Mouse (Mus musculus) limb, embryonic 11.5 days (tissue): ENCODE data around the gene Poll. TPM values are rescaled to one million over a fixed set of nuclear protein-coding genes. Genes with fewer than 3 reads are reported as not detected.

Source experiments
- ATAC-seq: fragments of 200-750 bp; cut with Nextera tagmentation; 2 replicates; pipeline ENCODE4 v1.8.0; 2017; ENCODE audit warnings: low read depth; ENCODE audit not compliant: insufficient number of reproducible peaks, low FRiP score, low TSS enrichment
- DNase-seq: peaks from one replicate; pipeline ENCODE4 v3.0.0-alpha.2; 2015; ENCODE audit warnings: low spot score
- H3K27ac ChIP-seq: fragments of 300-500 bp; sonication (generic); replicated peaks from 2 replicates; pipeline ENCODE4 v1.5.1; 2014; ENCODE audit warnings: low read depth, mild to moderate bottlenecking, low read length
- H3K27me3 ChIP-seq: fragments of 300-500 bp; sonication (generic); 2 replicates; pipeline ENCODE4 v1.6.1; 2014; ENCODE audit warnings: mild to moderate bottlenecking, low read length, mixed read lengths; ENCODE audit not compliant: control insufficient read depth, insufficient read depth
- H3K36me3 ChIP-seq: fragments of 300-500 bp; sonication (generic); 2 replicates; pipeline ENCODE4 v1.6.1; 2014; ENCODE audit warnings: mild to moderate bottlenecking, low read length, moderate library complexity, mixed read lengths; ENCODE audit not compliant: control insufficient read depth, insufficient read depth
- H3K4me1 ChIP-seq: fragments of 300-500 bp; sonication (generic); 2 replicates; pipeline ENCODE4 v1.6.1; 2014; ENCODE audit warnings: low read length, mixed read lengths; ENCODE audit not compliant: control insufficient read depth, insufficient read depth
- H3K4me2 ChIP-seq: fragments of 300-500 bp; sonication (generic); 2 replicates; pipeline ENCODE4 v1.6.1; 2014; ENCODE audit warnings: low read depth, mild to moderate bottlenecking, moderate library complexity; ENCODE audit not compliant: severe bottlenecking
- H3K4me3 ChIP-seq: fragments of 300-500 bp; sonication (generic); 2 replicates; pipeline ENCODE4 v1.5.1; 2014; ENCODE audit warnings: low read depth, low read length
- H3K9ac ChIP-seq: fragments of 300-500 bp; sonication (generic); 2 replicates; pipeline ENCODE4 v1.6.1; 2014; ENCODE audit warnings: mild to moderate bottlenecking, low read length
- H3K9me3 ChIP-seq: fragments of 300-500 bp; sonication (generic); 2 replicates; pipeline ENCODE4 v1.6.1; 2016; ENCODE audit warnings: low read length; ENCODE audit not compliant: control insufficient read depth
- WGBS: fragments of 180-500 bp; shearing (Covaris S2); extraction: QIAGEN DNeasy Blood & Tissue Kit; methylation state at CpG from one replicate; pipeline ENCODE4 v1.1.7; 2014; 5-methylcytosine and 5-hydroxymethylcytosine counted together
- polyA plus RNA-seq: library from polyadenylated mRNA; unstranded; fragments of >200 nt; fragmentation: Nextera tagmentation; extraction: Ambion mirVana; gene quantifications from 2 replicates; pipeline ENCODE4 v1.2.1, GENCODE M21; 2014

The Poll gene
- polyA plus RNA-seq: 19.7 and 21.4 TPM in 2 replicates

DNA sequence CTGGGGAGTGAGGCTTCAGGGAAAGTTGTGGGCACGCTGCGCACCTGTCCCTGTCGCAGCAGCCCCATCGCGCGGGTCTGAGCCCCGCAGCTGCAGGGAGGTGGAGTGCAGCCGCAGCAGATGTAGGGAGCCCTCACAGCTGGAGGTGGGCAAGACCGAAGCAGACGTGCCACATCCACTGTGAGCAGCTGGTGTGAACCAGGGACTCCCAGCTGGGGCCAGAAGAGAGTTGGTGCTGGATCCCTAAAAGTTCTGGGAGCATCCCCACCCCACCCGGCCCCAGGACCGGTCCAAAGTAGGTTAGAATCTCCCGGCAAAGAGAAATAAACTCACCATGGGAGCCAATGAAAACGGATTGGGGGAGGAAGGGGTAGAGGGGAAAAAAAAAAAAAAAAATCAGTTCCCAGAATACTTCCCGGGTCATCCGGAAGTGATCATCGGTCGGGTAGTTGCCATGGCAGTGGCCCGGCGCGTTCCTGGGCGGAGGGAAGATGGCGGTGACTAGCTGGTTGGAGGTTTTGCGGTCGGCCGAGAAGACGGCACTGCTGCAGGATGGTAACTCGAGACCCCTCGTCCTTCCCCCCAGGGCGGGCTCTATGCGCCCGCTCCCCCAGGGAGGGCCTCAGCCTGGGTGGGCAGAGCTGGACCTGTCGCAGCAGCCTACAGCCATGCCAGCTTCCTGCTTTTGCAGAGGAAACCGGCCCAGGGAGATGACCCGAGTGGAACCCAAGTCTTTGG lies at the start of gene Poll, which contains the start of gene Gm17018:
Gene Poll, minus strand, starts transcription at position 379 of the 738 bp plus-strand sequence.
Gene Gm17018, plus strand, starts transcription at position 463 of the 738 bp plus-strand sequence.
- ATAC-seq (peak; percentile 78), DNase-seq (peak; percentile 88)
- Histone ChIP-seq H3K4me1 (peaks cover 20% of the 10 kb centered on the region), H3K27me3 (no peaks in the 10 kb centered on the region), H3K4me3 (peak within 1 kb of the TSS; percentile 77), H3K9me3 (no peaks in the 10 kb centered on the region), H3K9ac (peak within 1 kb of the TSS; percentile 78), H3K4me2 (peak within 1 kb of the TSS; percentile 94), H3K27ac (peak within 1 kb of the TSS; percentile 68; the same call in 1 of the 2 replicates), H3K36me3 (no peaks in the 10 kb centered on the region; the same call in 1 of the 2 replicates)
- under 1% methylated on average over 33 of the region's 35 CpGs for WGBS

DNA sequence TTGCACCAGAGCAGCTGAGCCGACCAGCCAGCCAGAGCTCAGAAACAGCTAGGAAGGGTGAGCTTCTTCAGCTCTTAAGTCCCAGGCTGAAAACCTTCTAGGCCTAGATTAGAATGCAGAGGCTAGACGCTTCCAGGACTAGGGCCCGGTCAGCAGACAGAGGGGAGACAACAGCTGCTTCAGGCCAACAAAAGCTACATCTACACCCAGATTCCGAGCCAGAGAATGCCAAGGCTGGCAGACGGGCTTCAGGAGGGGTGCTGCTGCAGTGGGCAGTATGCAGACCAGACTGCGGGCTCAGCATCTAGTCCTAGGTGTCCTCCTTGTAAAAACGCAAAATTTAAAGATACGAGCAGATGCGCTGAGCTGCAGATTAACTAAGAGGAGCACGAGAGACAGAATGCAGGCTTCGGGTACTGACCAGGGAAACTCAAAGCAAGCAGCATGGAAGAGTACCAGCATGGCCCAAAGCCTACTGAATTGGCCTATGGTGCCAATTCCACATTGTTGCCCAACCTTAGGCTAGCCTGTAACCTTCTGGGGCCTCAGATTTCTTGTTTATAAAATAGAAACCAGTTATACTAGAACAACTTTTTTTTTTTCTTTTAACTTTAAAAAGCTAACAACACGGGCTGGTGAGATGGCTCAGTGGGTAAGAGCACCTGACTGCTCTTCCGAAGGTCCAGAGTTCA lies 48.5 kb upstream of the Poll start:
- no peaks in the 10 kb centered on the region for H3K27me3 ChIP-seq
- H3K36me3 ChIP-seq: no peaks in the 10 kb centered on the region
- no peak for ATAC-seq
- 93% methylated on average over 13 of the region's 13 CpGs for WGBS
- H3K9me3 ChIP-seq: no peaks in the 10 kb centered on the region
- no peak overlapping the region for H3K4me2 ChIP-seq
- no peak overlapping the region for H3K9ac ChIP-seq
- no peak overlapping the region for H3K27ac ChIP-seq
- H3K4me3 ChIP-seq: no peak overlapping the region
- no peak for DNase-seq
- H3K4me1 ChIP-seq: peaks cover 12% of the 10 kb centered on the region

DNA sequence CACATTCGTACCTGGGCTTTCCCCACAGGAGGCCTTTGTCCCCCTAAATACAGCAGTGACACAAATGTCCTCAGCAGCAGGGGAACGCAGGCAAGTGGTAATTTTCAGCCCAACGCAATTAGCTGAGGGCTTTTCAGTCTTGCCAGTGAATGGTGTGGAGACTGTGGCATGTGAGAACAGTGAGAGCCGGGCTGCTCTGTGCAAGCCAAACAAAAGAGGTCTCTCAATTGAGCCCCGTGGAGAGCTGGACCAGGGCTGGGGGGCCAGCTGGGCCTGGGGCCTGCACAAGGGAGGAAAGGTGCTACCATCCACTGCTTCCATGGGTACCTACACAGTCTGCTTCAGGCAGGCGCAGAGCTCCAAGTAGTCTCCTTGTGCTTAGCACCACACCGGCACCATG lies 47.1 kb upstream of the Poll start:
- Histone ChIP-seq H3K4me2 (no peak overlapping the region), H3K36me3 (no peaks in the 10 kb centered on the region), H3K27ac (peak overlapping the region; percentile 73), H3K4me3 (no peak overlapping the region), H3K27me3 (no peaks in the 10 kb centered on the region), H3K9ac (peak overlapping the region; percentile 41), H3K9me3 (no peaks in the 10 kb centered on the region), H3K4me1 (peaks cover 12% of the 10 kb centered on the region)
- WGBS: 26% methylated on average over 7 of the region's 7 CpGs
- DNase-seq (peak; percentile 42), ATAC-seq (no peak)

DNA sequence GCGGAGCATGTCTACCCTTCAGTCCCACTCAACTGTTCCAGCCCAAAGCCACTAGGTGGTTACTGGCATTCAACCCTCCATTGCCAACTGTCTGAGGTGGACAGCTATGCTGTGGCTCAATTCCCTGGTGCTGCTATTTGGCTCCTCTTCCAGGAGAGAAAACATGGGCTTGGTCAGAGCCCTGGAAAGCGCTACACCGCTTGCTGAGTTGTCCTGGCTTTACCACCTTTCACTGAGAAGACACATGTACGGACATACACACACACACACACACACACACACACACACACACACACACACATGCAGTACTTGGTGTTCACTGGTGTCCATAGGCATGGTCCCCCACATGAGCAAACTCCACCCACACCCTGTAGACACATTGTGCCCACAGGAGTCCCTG lies 46.4 kb upstream of the Poll start:
- Histone ChIP-seq H3K9ac (no peak overlapping the region), H3K36me3 (no peaks in the 10 kb centered on the region), H3K27me3 (no peaks in the 10 kb centered on the region), H3K9me3 (no peaks in the 10 kb centered on the region), H3K4me2 (no peak overlapping the region), H3K27ac (no peak overlapping the region), H3K4me3 (no peak overlapping the region), H3K4me1 (peaks cover 12% of the 10 kb centered on the region)
- DNase-seq (no peak), ATAC-seq (no peak)
- WGBS: 79% methylated on average over 4 of the region's 4 CpGs

DNA sequence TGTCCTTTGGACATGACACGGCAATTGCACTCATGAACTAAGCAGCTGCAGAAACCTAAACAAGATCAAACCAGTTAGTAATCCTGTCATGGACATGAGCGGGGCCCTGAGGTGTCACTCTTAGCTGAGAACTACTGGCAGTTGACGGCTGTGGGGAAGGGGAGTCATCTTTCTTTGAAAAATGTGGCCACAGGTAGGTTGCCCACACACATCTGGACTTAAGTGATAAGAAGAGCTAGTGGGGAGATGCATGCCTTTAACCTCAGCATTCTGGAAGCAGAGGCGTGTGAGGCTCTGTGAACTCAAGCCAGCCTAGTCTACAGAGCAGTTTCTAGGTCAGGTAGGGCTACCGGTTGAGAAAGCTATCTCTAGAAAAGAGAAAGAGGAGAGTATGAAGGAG lies 42.3 kb upstream of the Poll start:
- Histone ChIP-seq H3K4me1 (peaks cover 7% of the 10 kb centered on the region), H3K27ac (no peak overlapping the region), H3K9me3 (no peaks in the 10 kb centered on the region), H3K36me3 (no peaks in the 10 kb centered on the region), H3K4me3 (no peak overlapping the region), H3K4me2 (no peak overlapping the region), H3K9ac (no peak overlapping the region), H3K27me3 (no peaks in the 10 kb centered on the region)
- no peak for ATAC-seq
- WGBS: 81% methylated on average over 5 of the region's 5 CpGs
- no peak for DNase-seq

DNA sequence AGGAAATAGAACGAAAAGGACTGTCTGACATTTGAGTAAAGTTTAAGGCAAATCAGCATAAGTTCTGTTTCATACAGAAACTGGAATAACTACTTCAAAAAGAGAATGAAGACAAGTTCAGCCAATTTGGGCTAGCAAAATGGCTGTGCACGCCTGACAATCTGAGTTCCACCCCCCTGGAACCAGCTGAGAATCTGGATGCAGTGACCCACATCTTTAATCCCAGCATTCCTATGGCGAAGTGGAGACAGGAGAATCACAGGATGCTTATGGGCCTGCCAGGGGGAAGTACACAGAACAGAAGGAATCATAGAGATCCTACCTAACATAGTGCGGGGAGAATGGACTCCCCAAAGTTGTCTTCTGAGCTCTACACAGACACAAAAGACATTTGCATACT lies 36.8 kb upstream of the Poll start:
- DNase-seq (no peak), ATAC-seq (no peak)
- Histone ChIP-seq H3K36me3 (no peaks in the 10 kb centered on the region), H3K9me3 (no peaks in the 10 kb centered on the region), H3K9ac (no peak overlapping the region), H3K27me3 (no peaks in the 10 kb centered on the region), H3K27ac (no peak overlapping the region), H3K4me3 (no peak overlapping the region), H3K4me1 (no peaks in the 10 kb centered on the region), H3K4me2 (no peak overlapping the region)
- 86% methylated on average over 4 of the region's 4 CpGs for WGBS

DNA sequence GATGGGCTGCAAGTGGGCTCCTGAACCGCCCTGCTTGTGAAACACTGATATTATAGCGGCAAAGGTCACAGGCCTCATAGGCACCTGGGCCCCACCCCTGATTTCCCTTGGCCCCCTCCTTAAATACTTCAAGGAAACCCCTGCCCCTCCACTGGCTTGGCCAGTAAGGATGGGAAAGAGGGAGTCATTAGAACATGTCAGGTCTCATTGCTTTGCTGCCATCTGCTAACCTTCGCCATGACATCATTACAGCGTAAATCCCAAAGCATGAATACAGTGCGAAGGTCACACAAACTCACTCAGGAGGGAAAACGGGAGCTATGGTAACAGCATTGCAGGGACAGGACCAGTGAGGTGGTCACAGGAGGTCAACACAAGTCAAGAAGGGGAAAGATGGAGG lies 36.1 kb upstream of the Poll start:
- Histone ChIP-seq H3K27ac (no peak overlapping the region), H3K9ac (no peak overlapping the region), H3K36me3 (no peaks in the 10 kb centered on the region), H3K4me2 (no peak overlapping the region), H3K4me1 (no peaks in the 10 kb centered on the region), H3K9me3 (no peaks in the 10 kb centered on the region), H3K27me3 (no peaks in the 10 kb centered on the region), H3K4me3 (no peak overlapping the region)
- 72% methylated on average over 6 of the region's 6 CpGs for WGBS
- no peak for DNase-seq
- no peak for ATAC-seq

DNA sequence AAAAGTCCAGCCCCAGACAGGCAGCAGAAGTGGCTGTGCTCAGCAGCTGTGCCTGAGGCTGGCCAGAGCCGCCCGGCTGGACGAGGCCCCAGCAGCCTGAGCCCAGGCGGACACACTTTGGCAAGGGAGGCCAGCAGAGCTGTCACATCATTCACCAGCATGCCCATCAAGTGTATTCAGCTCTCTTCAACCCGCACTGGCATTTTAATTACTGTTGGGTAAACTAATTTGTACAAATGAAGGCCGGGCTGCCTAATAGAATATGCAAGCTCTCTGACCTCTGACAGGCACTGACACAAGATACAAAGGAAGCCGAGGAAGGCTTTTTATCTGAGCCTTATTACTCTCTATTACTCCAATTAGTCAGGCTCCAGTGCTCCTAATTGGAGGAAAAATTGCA lies 35.7 kb upstream of the Poll start:
- DNase-seq (no peak), ATAC-seq (no peak)
- Histone ChIP-seq H3K4me1 (no peaks in the 10 kb centered on the region), H3K36me3 (no peaks in the 10 kb centered on the region), H3K4me3 (no peak overlapping the region), H3K27me3 (no peaks in the 10 kb centered on the region), H3K9ac (no peak overlapping the region), H3K4me2 (no peak overlapping the region), H3K9me3 (no peaks in the 10 kb centered on the region), H3K27ac (no peak overlapping the region)
- 29% methylated on average over 7 of the region's 7 CpGs for WGBS
